Mouse (Mus musculus) Patski (cell line): Measurements from ENCODE around the gene Frs2. TPM values are rescaled to one million over a fixed set of nuclear protein-coding genes. Genes with fewer than 3 reads are reported as not detected.

Experiments
- ATAC-seq: fragments of 100-300 bp; one replicate; pipeline ENCODE4 v1.8.0; 2021
- CTCF ChIA-PET: fragments of 350-600 bp; sonication (Branson Sonifier 250); formaldehyde crosslinking; loops from one replicate; lab custom pipeline; 2022; ENCODE audit warnings: inconsistent platforms; lab: Charles Lee
- POLR2A ChIA-PET: fragments of 350-600 bp; sonication (Branson Sonifier 250); formaldehyde crosslinking; loops from one replicate; lab custom pipeline; 2022; ENCODE audit warnings: antibody characterized with exemption, inconsistent platforms; lab: Charles Lee
- DNase-seq: peaks from one replicate; pipeline ENCODE4 v3.0.0-alpha.2; 2011; ENCODE audit warnings: low read depth, low spot score
- H3K27me3 ChIP-seq: fragments of 371-371 bp; one replicate; pipeline ENCODE4 v1.5.1; 2021
- CTCF ChIP-seq: fragments of 100-300 bp; IDR thresholded peaks from one replicate; pipeline ENCODE4 v1.5.1; 2021
- in situ Hi-C: fragments of 300-500 bp; cut with MboI; formaldehyde crosslinking; loops from 3 replicates; pipeline ENCODE4 v1.11.1; 2018; ENCODE audit warnings: low pct_unique_long_range_greater_than_20kb, mixed read lengths
- polyA plus RNA-seq: library from polyadenylated mRNA; unstranded; gene quantifications from one replicate; pipeline ENCODE4 v1.2.3, GENCODE M21; 2021

The Frs2 gene
- polyA plus RNA-seq, 1 experiment from 2014 or later, result 16.4 TPM

- DNase-seq, result no peak
- no peaks in the 10 kb centered on the region for H3K27me3 ChIP-seq
- TF ChIP-seq CTCF, result no peak
- ATAC-seq, result no peak
- ChIA-PET POLR2A (interaction anchor here (0.6 kb wide), 1 partner anchor 72 kb away, joined by 3 read pairs; no protein-coding TSS in a partner anchor), CTCF (no interaction called here)
- in situ Hi-C loops, result loop anchor here (25.0 kb wide), 1 partner anchor 264 kb away; no protein-coding TSS in a partner anchor
Measured at GRCm38 (mm10) chr10:117073176-117073575, 75.2 kb downstream of the Frs2 start.

- DNase-seq, result no peak
Measured at GRCm38 (mm10) chr10:117072191-117072888, 76.0 kb downstream of the Frs2 start.

GRCm38 (mm10) chr10:117069109-117069508 is 79.2 kb downstream of the Frs2 start:
- CTCF ChIA-PET, result interaction anchor here (1.5 to 1.8 kb wide), 2 partner anchors 141 to 148 kb away, joined by 5 to 8 read pairs; no protein-coding TSS in a partner anchor
- no peaks in the 10 kb centered on the region for H3K27me3 ChIP-seq
- peak; percentile 51 for TF ChIP-seq CTCF
- ATAC-seq (no peak), DNase-seq (no peak)
- in situ Hi-C loops, result loop anchor here (25.0 kb wide), 1 partner anchor 268 kb away; no protein-coding TSS in a partner anchor
- POLR2A ChIA-PET, result no interaction called here

More at GRCm38 (mm10) chr10:117072191-117072888, 76.0 kb downstream of the Frs2 start:
- in situ Hi-C loops, result loop anchor here (25.0 kb wide), 1 partner anchor 265 kb away; no protein-coding TSS in a partner anchor
- no peak for ATAC-seq
- TF ChIP-seq CTCF, result no peak
- CTCF ChIA-PET, result interaction anchor here (1.1 kb wide), 1 partner anchor 29 kb away, joined by 3 read pairs; no protein-coding TSS in a partner anchor
- no peaks in the 10 kb centered on the region for H3K27me3 ChIP-seq
- POLR2A ChIA-PET, result interaction anchor here (0.6 kb wide), 1 partner anchor 73 kb away, joined by 3 read pairs; no protein-coding TSS in a partner anchor

GRCm38 (mm10) chr10:117064076-117064475 is 84.3 kb downstream of the Frs2 start:
- ChIA-PET POLR2A (interaction anchor here (1.4 kb wide), 1 partner anchor 16 kb away, joined by 3 read pairs; no protein-coding TSS in a partner anchor), CTCF (interaction anchor here (1.7 kb wide), 1 partner anchor 142 kb away, joined by 4 read pairs; no protein-coding TSS in a partner anchor)
- H3K27me3 ChIP-seq, result no peaks in the 10 kb centered on the region
- DNase-seq (no peak), ATAC-seq (no peak)
- TF ChIP-seq CTCF, result no peak
- in situ Hi-C loops, result loop anchor here (25.0 kb wide), 1 partner anchor 273 kb away; no protein-coding TSS in a partner anchor

DNA sequence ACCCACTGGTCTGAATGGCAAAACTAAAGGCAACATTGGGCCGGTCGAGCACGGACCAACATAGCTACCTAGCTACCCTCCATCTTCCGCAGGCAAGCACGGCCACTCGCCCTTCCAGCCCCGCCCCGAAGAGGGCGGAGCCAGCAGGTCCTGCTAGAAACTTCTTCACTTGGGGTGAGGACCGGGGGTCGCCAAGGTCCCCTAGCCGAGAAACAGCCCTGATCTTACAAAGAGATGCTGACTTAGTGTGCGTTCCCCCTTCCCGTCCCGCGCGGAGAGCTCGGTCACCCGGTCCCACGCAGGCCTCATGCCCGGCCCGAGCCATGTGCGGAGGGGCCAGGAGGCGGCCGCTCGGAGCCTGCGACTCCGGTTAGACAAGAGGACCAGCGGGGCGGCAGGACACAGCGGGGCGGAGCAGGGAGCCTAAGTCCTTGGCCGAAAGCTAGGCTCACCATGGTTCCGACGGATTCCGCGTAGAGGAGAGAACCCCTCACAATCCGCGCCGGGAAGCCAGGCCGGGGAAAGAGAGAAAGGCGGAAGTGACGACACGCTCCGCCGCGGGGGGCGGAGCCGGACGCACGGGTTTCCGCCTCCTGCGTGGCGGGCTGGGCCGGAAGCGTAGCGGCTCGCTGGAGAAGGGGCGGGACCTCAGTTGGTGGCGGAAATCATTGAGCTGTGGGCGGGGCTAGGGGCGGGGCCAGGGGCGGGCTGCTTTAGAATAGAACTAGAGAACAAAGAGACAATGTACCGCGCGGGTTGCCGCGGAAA is 84.9 kb downstream of the Frs2 start, which contains the start of gene Cct2:
Gene Cct2, minus strand, starts transcription at position 561 of the 768 bp plus-strand sequence.
- ATAC-seq (peak; percentile 92), DNase-seq (peak; percentile 69)
- no peak for TF ChIP-seq CTCF
- ChIA-PET POLR2A (interaction anchor here (1.4 kb wide), 1 partner anchor 16 kb away, joined by 3 read pairs; no protein-coding TSS in a partner anchor), CTCF (interaction anchor here (0.8 to 1.7 kb wide), 4 partner anchors 25 to 143 kb away, joined by 3 to 4 read pairs (median 4); no protein-coding TSS in a partner anchor)
- H3K27me3 ChIP-seq, result no peaks in the 10 kb centered on the region
- in situ Hi-C loops, result loop anchor here (25.0 kb wide), 1 partner anchor 274 kb away; no protein-coding TSS in a partner anchor

GRCm38 (mm10) chr10:117062894-117063253 is 85.5 kb downstream of the Frs2 start:
- no peak for DNase-seq
- POLR2A ChIA-PET, result interaction anchor here (1.4 kb wide), 1 partner anchor 17 kb away, joined by 3 read pairs; no protein-coding TSS in a partner anchor
- no peaks in the 10 kb centered on the region for H3K27me3 ChIP-seq
- in situ Hi-C loops, result loop anchor here (25.0 kb wide), 1 partner anchor 274 kb away; no protein-coding TSS in a partner anchor
- ATAC-seq, result no peak
- CTCF ChIA-PET, result interaction anchor here (0.8 to 1.7 kb wide), 5 partner anchors 25 to 154 kb away, joined by 3 to 4 read pairs (median 4); no protein-coding TSS in a partner anchor
- TF ChIP-seq CTCF, result no peak

- no peak for ATAC-seq
- in situ Hi-C loops, result loop anchor here (5.0 to 25.0 kb wide), 2 partner anchors 157 to 282 kb away; no protein-coding TSS in a partner anchor
- DNase-seq, result no peak
- no peak for TF ChIP-seq CTCF
- ChIA-PET POLR2A (no interaction called here), CTCF (interaction anchor here (1.2 to 2.8 kb wide), 2 partner anchors 27 to 155 kb away, joined by 3 to 7 read pairs; no protein-coding TSS in a partner anchor)
- H3K27me3 ChIP-seq, result no peaks in the 10 kb centered on the region
Measured at GRCm38 (mm10) chr10:117055668-117056067, 92.7 kb downstream of the Frs2 start.

DNA sequence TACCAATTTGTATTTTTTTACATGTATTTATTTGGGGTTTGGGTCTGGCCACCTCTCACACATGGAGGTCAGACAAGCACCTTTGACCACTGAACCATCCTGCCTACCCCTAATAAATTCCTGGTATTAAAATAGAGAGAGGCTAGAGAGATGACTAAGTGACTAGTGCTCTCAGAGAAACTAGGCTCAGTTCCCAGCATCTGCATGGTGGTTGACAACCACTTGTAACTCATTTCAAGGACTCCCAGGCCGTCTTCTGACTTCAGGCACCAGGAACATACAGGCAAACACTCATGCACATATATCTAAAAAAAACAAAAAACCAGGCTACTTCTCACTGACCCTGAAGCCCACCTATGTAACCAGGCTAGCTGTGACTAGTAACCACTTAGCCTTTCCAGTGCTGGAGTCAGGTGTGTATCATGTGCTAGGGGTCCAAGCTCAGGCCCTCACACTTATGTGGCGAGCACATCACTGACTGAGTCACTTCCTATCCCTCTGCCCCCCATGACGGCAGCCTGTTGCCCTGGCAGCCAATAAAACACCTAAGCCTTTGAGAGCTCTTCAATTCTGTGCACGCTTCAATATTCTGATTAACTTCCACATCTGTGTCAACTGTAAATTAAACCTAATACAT is 98.3 kb downstream of the Frs2 start:
- in situ Hi-C loops, result loop anchor here (25.0 kb wide), 2 partner anchors 287 to 713 kb away; no protein-coding TSS in a partner anchor
- POLR2A ChIA-PET, result interaction anchor here (0.6 to 1.0 kb wide), 2 partner anchors 10 to 15 kb away, joined by 3 to 4 read pairs; no protein-coding TSS in a partner anchor

GRCm38 (mm10) chr10:117049253-117049652 is 99.1 kb downstream of the Frs2 start:
- in situ Hi-C loops, result loop anchor here (25.0 kb wide), 1 partner anchor 712 kb away; no protein-coding TSS in a partner anchor
- ChIA-PET CTCF (interaction anchor here (1.0 to 2.4 kb wide), 6 partner anchors 8 to 719 kb away, joined by 3 to 6 read pairs (median 4); no protein-coding TSS in a partner anchor), POLR2A (interaction anchor here (0.6 kb wide), 1 partner anchor 15 kb away, joined by 3 read pairs; no protein-coding TSS in a partner anchor)
- DNase-seq (no peak), ATAC-seq (no peak)
- no peak for TF ChIP-seq CTCF
- H3K27me3 ChIP-seq, result no peaks in the 10 kb centered on the region

More for the DNA sequence above, 98.3 kb downstream of the Frs2 start:
- CTCF ChIA-PET, result interaction anchor here (1.0 to 2.4 kb wide), 3 partner anchors 9 to 11 kb away, joined by 3 to 6 read pairs (median 5); no protein-coding TSS in a partner anchor
- TF ChIP-seq CTCF, result no peak
- H3K27me3 ChIP-seq, result no peaks in the 10 kb centered on the region
- DNase-seq, result no peak
- ATAC-seq, result no peak
